In the genomic region with DNA sequence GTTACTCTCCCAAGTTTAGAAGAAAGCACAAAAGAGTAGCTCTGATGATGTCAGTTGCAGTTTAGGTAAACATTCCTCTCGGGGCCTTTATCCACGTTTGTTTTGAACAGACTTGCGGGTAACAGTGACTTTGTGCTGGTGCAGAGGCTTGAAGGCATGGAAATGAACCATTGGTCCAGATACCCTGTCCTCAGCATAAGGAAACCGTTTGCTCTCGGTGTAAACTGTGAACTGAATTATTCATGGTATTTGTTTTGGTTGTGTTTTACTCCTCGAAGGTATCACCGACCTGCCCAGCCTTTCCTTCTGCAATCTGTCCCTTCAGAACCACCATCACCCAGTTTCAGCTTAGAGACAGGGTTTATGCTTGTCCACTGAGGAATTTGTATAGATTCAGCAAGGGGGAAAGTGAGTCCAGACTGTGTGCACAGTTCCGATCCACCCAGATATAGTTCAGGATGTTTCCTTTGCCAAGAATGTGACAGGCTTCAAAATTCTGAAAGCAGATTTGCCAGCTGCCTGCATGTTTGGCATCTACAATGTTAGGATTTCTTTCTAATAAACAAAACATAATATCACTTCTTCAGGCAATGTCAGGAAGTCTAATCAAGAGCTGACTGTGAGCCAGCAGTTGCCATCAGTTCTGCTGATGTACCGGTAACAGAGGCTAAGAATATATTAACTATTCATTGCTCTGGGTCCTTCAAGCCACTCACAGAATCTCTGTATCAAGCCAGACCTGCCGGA, we compare ENCODE assay signal across 31 mouse cellular contexts. TPM values are rescaled to one million over a fixed set of nuclear protein-coding genes. Genes with fewer than 3 reads are reported as not detected.
DNase-seq lines count a peak whose midpoint lies in the region; ATAC-seq and TF ChIP-seq lines count a peak whose summit lies in the region.
"Had no signal": no experiment of that assay in that cellular context is flagged by ENCODE, and none has a peak within 500 bp of the region (broad histone marks: within the 10 kb centered on the region; RNA-seq: fewer than 3 reads in every experiment).

No protein-coding gene starts in this region.

- 72% methylated on average over 10 of the region's 10 CpGs for WGBS in forebrain, embryonic 13.5 days
- WGBS in forebrain, embryonic 12.5 days = 76% methylated on average over 10 of the region's 10 CpGs
- WGBS in lung, embryonic 14.5 days = 44% methylated on average over 10 of the region's 10 CpGs

- no peak overlapping the region for H3K27ac ChIP-seq in forebrain, embryonic 13.5 days
- no peak overlapping the region for H3K27ac ChIP-seq in forebrain, embryonic 12.5 days
- no peak overlapping the region for H3K27ac ChIP-seq in lung, embryonic 14.5 days (ENCODE audit: low read depth)
- H3K27ac ChIP-seq: embryonic facial prominence, embryonic 13.5 days; hindbrain, embryonic 13.5 days; kidney, postnatal 0 days; limb, embryonic 12.5 days; liver, embryonic 15.5 days; midbrain, embryonic 10.5 days; midbrain, embryonic 15.5 days; neural tube, embryonic 15.5 days had no signal

- H3K36me3 ChIP-seq in forebrain, embryonic 13.5 days (ENCODE audit: poor library complexity, severe bottlenecking) = no peaks in the 10 kb centered on the region
- no peaks in the 10 kb centered on the region for H3K36me3 ChIP-seq in forebrain, embryonic 12.5 days (replicated peaks)
- H3K36me3 ChIP-seq in lung, embryonic 14.5 days (ENCODE audit: insufficient read depth) = no peaks in the 10 kb centered on the region
- H3K36me3 ChIP-seq: embryonic facial prominence, embryonic 13.5 days; G1E; hindbrain, embryonic 13.5 days; limb, embryonic 12.5 days; liver, embryonic 15.5 days; midbrain, embryonic 10.5 days; midbrain, embryonic 15.5 days; neural tube, embryonic 15.5 days had no signal

- TF ChIP-seq CTCF in lung, embryonic 14.5 days (IDR thresholded peaks at IDR 0.05; ENCODE audit: low read depth) = no peak
- no peak for TF ChIP-seq CTCF in brain, embryonic 14.5 days (IDR thresholded peaks at IDR 0.05; ENCODE audit: borderline replicate concordance, extremely low read depth, insufficient read depth, insufficient read length)

- DNase-seq in lung, embryonic 14.5 days = peak; percentile 69
- DNase-seq in lung, postnatal 25 days (ENCODE audit: low spot score) = no peak
- peak; percentile 72 for DNase-seq in brain, embryonic 14.5 days (ENCODE audit: low read depth)
- DNase-seq in lung, postnatal 4 days = peak; percentile 6 to 20
- no peak for DNase-seq in ovary, postnatal 14 days (ENCODE audit: low spot score)
- DNase-seq: adrenal gland, postnatal 10 days; cerebellum, adult 11 months; cerebellum, adult 9-11 months; embryo, embryonic 11 days; gastrocnemius, postnatal 25 days; heart, adult 18-20 months; heart, postnatal 4 days; kidney, adult 8-10 months; right cerebral cortex, adult 18-20 months; spleen, adult 18-20 months; thymus, postnatal 25 days had no signal

- no peaks in the 10 kb centered on the region for H3K27me3 ChIP-seq in forebrain, embryonic 13.5 days
- H3K27me3 ChIP-seq in forebrain, embryonic 12.5 days = no peaks in the 10 kb centered on the region
- H3K27me3 ChIP-seq in lung, embryonic 14.5 days (ENCODE audit: insufficient read depth, low read length) = no peaks in the 10 kb centered on the region
- H3K27me3 ChIP-seq: embryonic facial prominence, embryonic 13.5 days; hindbrain, embryonic 13.5 days; limb, embryonic 12.5 days; liver, embryonic 15.5 days; midbrain, embryonic 15.5 days; neural tube, embryonic 15.5 days; Patski had no signal

- no peak overlapping the region for H3K4me3 ChIP-seq in forebrain, embryonic 13.5 days
- H3K4me3 ChIP-seq in forebrain, embryonic 12.5 days (replicated peaks) = no peak overlapping the region
- H3K4me3 ChIP-seq in lung, embryonic 14.5 days (ENCODE audit: low read depth, low read length) = no peak overlapping the region
- H3K4me3 ChIP-seq: embryonic facial prominence, embryonic 13.5 days; erythroblast, embryonic 14.5 days; hindbrain, embryonic 13.5 days; limb, embryonic 12.5 days; liver, embryonic 15.5 days; midbrain, embryonic 10.5 days; midbrain, embryonic 15.5 days; neural tube, embryonic 15.5 days had no signal

- no peaks in the 10 kb centered on the region for H3K4me1 ChIP-seq in forebrain, embryonic 13.5 days
- no peaks in the 10 kb centered on the region for H3K4me1 ChIP-seq in forebrain, embryonic 12.5 days
- no peaks in the 10 kb centered on the region for H3K4me1 ChIP-seq in lung, embryonic 14.5 days (ENCODE audit: insufficient read depth)
- H3K4me1 ChIP-seq: hindbrain, embryonic 13.5 days; limb, embryonic 12.5 days; liver, embryonic 15.5 days; midbrain, embryonic 10.5 days; midbrain, embryonic 15.5 days; neural tube, embryonic 15.5 days had no signal

- ATAC-seq in forebrain, embryonic 13.5 days = peak; percentile 53; the same call in 1 of the 2 replicates
- no peak for ATAC-seq in forebrain, embryonic 12.5 days (ENCODE audit: low FRiP score)
- ATAC-seq in lung, embryonic 14.5 days (ENCODE audit: insufficient read depth) = peak; percentile 80; the same call in 1 of the 2 replicates
- ATAC-seq: intestine, embryonic 16.5 days; midbrain, embryonic 15.5 days; Patski had no signal

- no peak overlapping the region for H3K9ac ChIP-seq in forebrain, embryonic 13.5 days
- H3K9ac ChIP-seq in forebrain, embryonic 12.5 days = no peak overlapping the region
- no peak overlapping the region for H3K9ac ChIP-seq in lung, embryonic 14.5 days
- H3K9ac ChIP-seq: embryonic facial prominence, embryonic 13.5 days; hindbrain, embryonic 13.5 days; limb, embryonic 12.5 days; liver, embryonic 15.5 days; midbrain, embryonic 15.5 days; neural tube, embryonic 15.5 days had no signal

- no peak for TF ChIP-seq POLR2A in brain, embryonic 14.5 days (IDR thresholded peaks at IDR 0.05; ENCODE audit: borderline replicate concordance, extremely low read depth, insufficient read depth, insufficient read length, poor library complexity, severe bottlenecking)

- H3K9me3 ChIP-seq in forebrain, embryonic 13.5 days (replicated peaks) = no peaks in the 10 kb centered on the region
- H3K9me3 ChIP-seq in forebrain, embryonic 12.5 days = no peaks in the 10 kb centered on the region
- no peaks in the 10 kb centered on the region for H3K9me3 ChIP-seq in lung, embryonic 14.5 days (ENCODE audit: low read depth, low read length)
- H3K9me3 ChIP-seq: embryonic facial prominence, embryonic 13.5 days; hindbrain, embryonic 13.5 days; limb, embryonic 12.5 days; liver, embryonic 15.5 days; midbrain, embryonic 10.5 days; midbrain, embryonic 15.5 days; neural tube, embryonic 15.5 days had no signal

- no peak overlapping the region for H3K4me2 ChIP-seq in forebrain, embryonic 13.5 days
- no peak overlapping the region for H3K4me2 ChIP-seq in forebrain, embryonic 12.5 days
- H3K4me2 ChIP-seq in lung, embryonic 14.5 days = no peak overlapping the region
- H3K4me2 ChIP-seq: embryonic facial prominence, embryonic 13.5 days; heart, embryonic 11.5 days; hindbrain, embryonic 13.5 days; limb, embryonic 12.5 days; liver, embryonic 15.5 days; midbrain, embryonic 15.5 days; neural tube, embryonic 15.5 days had no signal

RNA-seq across cellular contexts. Expression of a gene that starts 54.9 kb away (rescaled TPM):
- polyA plus RNA-seq in forebrain, embryonic 13.5 days (2015; fragmentation: Nextera tagmentation; extraction: Ambion mirVana) = 15.2 and 16.1 TPM in 2 replicates
- 17.4 and 30.5 TPM in 2 replicates for polyA plus RNA-seq in forebrain, embryonic 12.5 days (2016; fragmentation: Nextera tagmentation; extraction: Ambion mirVana)
- 46.9 and 52.0 TPM in 2 replicates for polyA plus RNA-seq in lung, embryonic 14.5 days (2014; fragmentation: Nextera tagmentation; extraction: Ambion mirVana)
- polyA plus RNA-seq in brain, embryonic 14.5 days (2012; rRNA removed) = 29.7 and 39.1 TPM in 2 replicates
- polyA plus RNA-seq: G1E had no signal

Comparison
In these comparisons a context has a peak if more than half of its experiments do, and no peak if none do; other contexts are left out.
1. DNase-seq: peak in lung, embryonic 14.5 days (single experiment), brain, embryonic 14.5 days (single experiment) and lung, postnatal 4 days (2 of 2); none in lung, postnatal 25 days (single experiment) and ovary, postnatal 14 days (single experiment).